Mouse (Mus musculus) 3T3-L1 (cell line): Measurements from ENCODE around the gene Zfpm1.

ENCODE experiments used
- DNase-seq: peaks from one replicate; pipeline ENCODE4 v3.0.0-alpha.2; 2015; ENCODE audit warnings: low read depth, low spot score

Gene Zfpm1

GRCm38 (mm10) chr8:122274651-122275391, 7.1 kb upstream of the Zfpm1 start:
- DNase-seq, result no peak

GRCm38 (mm10) chr8:122276308-122276707, 5.6 kb upstream of the Zfpm1 start:
- no peak for DNase-seq

GRCm38 (mm10) chr8:122277204-122277995, 4.5 kb upstream of the Zfpm1 start:
- no peak for DNase-seq

- peak; percentile 43 for DNase-seq
These were observed 1.8 kb upstream of the Zfpm1 start for GRCm38 (mm10) chr8:122280156-122280555.

GRCm38 (mm10) chr8:122280588-122281316, 1.2 kb upstream of the Zfpm1 start:
- peak; percentile 74 for DNase-seq

- DNase-seq, result peak; percentile 98
These were observed 465 bp upstream of the Zfpm1 start for GRCm38 (mm10) chr8:122281317-122282034.

- DNase-seq, result peak; percentile 40
These were observed 787 bp downstream of the Zfpm1 start for GRCm38 (mm10) chr8:122282501-122283355.

- peak; percentile 58 for DNase-seq
These were observed 1.6 kb downstream of the Zfpm1 start for GRCm38 (mm10) chr8:122283356-122284202.

- no peak for DNase-seq
These were observed 2.3 kb downstream of the Zfpm1 start for GRCm38 (mm10) chr8:122284203-122284658.

- peak; percentile 35 for DNase-seq
These were observed 2.8 kb downstream of the Zfpm1 start for GRCm38 (mm10) chr8:122284659-122285261.

GRCm38 (mm10) chr8:122285727-122286126, 3.8 kb downstream of the Zfpm1 start:
- DNase-seq, result peak; percentile 70

- no peak for DNase-seq
These were observed 5.0 kb downstream of the Zfpm1 start for GRCm38 (mm10) chr8:122286899-122287298.

GRCm38 (mm10) chr8:122287742-122288141, 5.8 kb downstream of the Zfpm1 start:
- no peak for DNase-seq

GRCm38 (mm10) chr8:122288344-122288743, 6.4 kb downstream of the Zfpm1 start:
- no peak for DNase-seq

GRCm38 (mm10) chr8:122291075-122291474, 9.1 kb downstream of the Zfpm1 start:
- DNase-seq, result no peak

- no peak for DNase-seq
These were observed 9.6 kb downstream of the Zfpm1 start for GRCm38 (mm10) chr8:122291549-122291948.

- DNase-seq, result no peak
These were observed 11.5 kb downstream of the Zfpm1 start for GRCm38 (mm10) chr8:122293484-122293883.

- DNase-seq, result peak; percentile 93
These were observed 12.3 kb downstream of the Zfpm1 start for GRCm38 (mm10) chr8:122294273-122294683.

- DNase-seq, result peak; percentile 57
These were observed 13.4 kb downstream of the Zfpm1 start for GRCm38 (mm10) chr8:122295389-122295788.
